Mouse (Mus musculus) right cerebral cortex, adult 18-20 months (tissue): ENCODE measurements around the gene Dact2.
A peak's percentile ranks its signal among the peaks of the same experiment; 100 is the strongest.

ENCODE experiments used
- DNase-seq: peaks from one replicate; pipeline ENCODE4 v3.0.0; 2022; ENCODE audit warnings: mixed read lengths

Gene Dact2

GRCm38 (mm10) chr17:14204061-14204460 lies at the start of gene Dact2:
TSS of gene Dact2 (minus strand) at chr17:14204304.
- DNase-seq, result peak; percentile 82

DNA sequence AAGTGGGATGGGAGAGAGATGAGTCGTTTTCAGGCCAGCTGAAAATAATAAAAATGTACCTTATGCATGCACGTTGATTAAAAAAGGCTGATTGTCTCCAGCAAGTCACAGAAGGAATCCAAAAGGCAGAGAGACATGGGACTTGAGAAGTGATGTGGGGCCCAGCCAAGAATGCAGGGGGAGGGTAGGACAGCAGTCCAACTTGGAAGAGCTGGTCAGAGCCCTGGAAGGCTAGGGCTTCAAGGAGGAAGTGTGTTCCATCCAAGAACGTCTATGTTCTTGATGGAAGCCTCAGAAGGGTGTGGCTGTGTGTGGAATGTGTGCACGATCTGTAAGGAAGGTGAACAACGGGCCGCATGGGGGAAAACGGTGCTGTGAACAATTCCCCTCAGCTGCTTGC lies 48.4 kb upstream of the Dact2 start:
- no peak for DNase-seq

- no peak for DNase-seq
These were observed 46.3 kb upstream of the Dact2 start for GRCm38 (mm10) chr17:14250401-14250800.

- peak; percentile 19 for DNase-seq
These were observed 45.5 kb upstream of the Dact2 start for GRCm38 (mm10) chr17:14249595-14249994.

GRCm38 (mm10) chr17:14247931-14248330 lies 43.8 kb upstream of the Dact2 start:
- DNase-seq, result peak; percentile 90

DNA sequence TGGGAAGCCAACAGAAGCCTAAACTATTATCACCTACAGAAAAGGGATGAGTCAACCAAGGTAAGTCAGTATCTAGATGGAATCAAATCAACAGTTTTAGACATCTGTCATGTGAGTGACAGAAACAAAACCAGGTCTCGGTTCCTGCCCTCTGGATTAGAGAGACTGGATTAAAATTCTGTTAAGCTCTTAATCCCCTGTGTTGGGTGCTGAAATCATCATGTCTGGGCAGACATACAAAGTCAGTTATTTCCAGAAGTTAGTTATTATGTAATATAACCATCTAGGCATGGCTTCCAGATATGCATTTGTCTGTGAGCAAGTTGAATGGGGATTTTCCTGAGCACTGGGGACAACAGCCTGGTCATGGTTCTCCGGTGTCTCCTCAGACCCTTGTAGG lies 42.2 kb upstream of the Dact2 start:
- no peak for DNase-seq

DNA sequence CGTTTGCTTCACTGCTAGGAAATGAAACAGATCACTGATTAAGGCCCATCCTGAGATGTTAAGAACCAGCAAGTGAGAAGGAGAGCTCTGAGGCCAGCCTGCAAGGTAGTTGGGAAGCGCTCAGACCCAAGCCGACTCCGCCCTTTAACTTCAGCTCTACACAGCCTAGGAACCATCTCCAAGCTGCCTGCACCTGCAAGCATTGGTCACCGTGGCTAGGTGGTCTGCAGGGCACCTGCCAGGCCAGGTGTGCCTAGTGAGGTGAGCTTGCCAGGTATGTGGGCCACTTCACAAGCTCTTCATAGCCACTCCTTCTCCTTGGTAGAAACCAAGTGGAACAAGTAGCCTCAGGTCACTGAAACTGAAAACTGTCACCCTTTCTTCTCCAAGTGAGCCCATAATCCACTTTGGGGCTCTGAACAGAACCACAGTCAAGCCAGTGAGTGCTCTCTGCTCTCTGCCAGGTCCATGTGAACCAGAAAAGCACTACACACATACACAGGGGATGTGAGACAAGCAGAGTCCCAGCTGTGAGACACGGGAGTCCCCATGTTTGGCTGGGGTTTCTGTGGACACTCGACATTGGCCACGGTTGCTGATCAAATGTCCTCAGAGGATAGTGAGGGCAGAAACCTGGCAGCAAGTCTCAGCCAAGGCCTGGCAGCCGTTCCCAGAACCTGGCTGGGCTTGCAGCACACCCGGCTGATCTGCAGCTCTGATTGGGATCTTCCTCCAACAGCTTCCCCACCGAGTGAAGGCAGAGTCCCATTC lies 40.3 kb upstream of the Dact2 start:
- DNase-seq, result no peak

GRCm38 (mm10) chr17:14242634-14243033 lies 38.5 kb upstream of the Dact2 start:
- peak; percentile 24 for DNase-seq

GRCm38 (mm10) chr17:14239960-14240359 lies 35.9 kb upstream of the Dact2 start:
- no peak for DNase-seq

DNA sequence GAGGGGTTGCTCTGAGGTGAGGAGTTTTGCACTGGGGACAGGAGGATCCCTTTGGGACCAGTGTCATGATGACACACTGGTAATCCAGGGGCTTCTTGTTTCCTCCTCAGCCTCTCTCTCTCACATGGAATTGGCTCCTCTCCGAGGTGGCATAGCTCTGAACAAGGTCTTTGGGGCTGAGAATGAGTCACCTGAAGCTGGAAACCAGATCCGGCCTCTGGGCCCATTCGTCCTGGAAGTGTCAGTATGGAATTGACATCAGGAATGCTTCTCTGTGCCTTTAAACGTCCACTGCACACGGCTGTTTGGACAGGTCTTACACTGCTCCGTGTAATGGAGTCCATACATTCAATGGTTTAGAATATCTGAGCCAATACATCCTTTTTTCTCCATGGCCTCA lies 33.0 kb upstream of the Dact2 start:
- no peak for DNase-seq

- no peak for DNase-seq
These were observed 30.8 kb upstream of the Dact2 start for GRCm38 (mm10) chr17:14234774-14235389.

- no peak for DNase-seq
These were observed 29.6 kb upstream of the Dact2 start for GRCm38 (mm10) chr17:14233658-14234057.

DNA sequence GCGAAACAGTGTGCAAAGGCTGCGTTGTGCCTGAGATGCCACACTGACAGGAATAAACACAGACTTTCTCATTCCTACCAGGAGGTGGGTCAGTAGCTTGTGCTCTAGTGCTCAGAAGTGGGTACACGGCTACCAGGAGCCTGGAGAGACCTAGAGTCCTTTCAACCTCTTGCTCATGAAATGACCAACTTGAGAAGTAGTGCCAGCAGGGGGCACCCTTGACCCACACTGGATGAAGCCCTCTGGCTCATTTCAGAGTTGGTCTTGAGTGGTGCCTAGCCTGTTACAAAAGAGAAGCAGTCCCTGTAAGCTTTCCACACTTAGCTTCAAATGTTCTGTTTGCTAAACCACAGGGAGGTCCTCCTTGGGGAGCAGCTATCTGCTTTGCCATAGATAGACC lies 28.5 kb upstream of the Dact2 start:
- peak; percentile 73 for DNase-seq

DNA sequence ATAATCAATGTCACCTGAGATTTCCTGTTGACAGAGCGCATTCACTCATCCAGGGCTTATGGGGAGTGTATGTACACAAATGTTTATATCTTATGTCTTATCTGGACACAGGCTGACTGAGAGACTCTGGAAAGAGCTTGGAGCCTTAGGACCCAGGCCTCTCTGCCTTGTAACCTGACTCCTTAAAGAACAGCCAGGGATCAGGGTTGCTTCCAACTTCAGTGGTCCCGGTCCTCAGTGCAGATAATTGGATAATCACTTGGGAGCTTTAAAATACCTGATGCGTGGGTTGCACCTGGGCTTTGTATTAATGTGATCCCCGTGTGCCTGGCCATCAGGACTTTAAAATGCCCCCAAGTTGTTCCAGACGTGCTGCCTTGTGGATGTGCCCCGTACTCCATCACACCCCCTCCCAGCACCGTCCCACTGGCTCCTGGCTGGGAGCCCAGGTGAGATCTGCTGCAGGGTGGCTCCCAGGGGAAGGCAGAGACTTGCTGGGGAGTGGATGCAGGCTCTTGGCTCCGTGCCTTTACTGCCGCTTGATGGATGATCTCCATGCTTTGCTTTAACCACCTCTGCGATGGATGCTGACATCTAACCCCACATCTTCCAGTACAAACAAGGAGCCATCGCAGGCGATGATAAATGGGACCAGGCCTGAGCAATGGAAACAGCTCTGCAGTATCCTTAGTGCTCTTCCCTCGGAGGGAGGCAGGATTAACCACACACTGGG lies 26.8 kb upstream of the Dact2 start:
- DNase-seq, result no peak

DNA sequence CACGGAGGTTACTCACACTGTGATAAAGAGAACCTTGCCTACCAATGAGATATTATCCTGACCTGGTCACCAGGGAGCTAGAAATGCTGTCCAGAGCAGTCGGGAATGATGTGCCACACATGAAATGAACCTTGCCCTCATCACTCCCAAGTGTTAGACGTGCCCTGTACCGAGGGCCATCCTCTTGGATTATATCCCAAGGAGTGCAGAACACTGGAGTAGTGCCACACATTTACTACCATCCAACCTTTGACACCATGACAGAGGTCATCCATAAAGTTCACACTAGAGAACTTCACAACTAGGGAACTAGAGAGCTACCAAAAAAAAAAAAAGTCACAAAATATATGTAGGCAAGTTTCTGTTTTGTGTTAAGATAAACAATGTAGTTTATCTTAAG lies 24.3 kb upstream of the Dact2 start:
- DNase-seq, result no peak

DNA sequence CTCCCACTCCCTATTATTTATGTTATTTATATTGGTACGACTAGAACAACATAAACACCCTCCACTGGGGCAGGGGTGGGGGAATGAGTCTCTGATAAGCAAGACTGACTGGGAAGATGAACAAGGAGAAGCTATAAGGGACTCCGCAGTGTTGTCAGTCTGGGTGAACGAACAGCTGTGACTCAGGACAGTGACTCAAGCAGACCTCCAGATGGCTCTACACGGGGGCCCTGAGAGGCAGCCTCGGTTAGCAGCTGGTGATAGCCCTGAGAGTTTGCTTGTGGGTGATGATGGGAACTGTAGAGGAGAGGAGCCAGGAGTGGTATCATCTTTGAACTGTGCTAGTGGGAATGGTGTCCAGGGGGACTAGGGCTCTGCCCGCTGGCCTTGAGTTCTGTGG lies 23.5 kb upstream of the Dact2 start:
- DNase-seq, result no peak

DNA sequence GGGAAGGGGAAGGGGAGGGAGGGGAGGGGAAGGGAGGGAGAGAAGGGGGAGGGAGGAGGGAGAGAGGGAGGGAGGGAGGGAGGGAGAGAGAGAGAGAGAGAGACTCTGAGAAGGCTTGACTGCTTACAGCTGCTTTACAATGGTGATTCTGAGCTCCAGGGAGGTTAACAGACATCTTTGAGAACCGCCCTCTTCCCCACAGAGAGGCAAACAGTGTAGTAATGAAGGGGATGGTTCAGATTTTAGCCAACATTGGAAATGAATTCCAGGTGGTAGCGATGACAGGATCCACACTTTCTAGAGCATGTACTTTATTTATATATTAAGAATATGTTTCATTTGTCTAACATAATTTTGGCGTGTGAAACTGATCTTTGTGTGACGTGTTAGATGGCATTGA lies 22.7 kb upstream of the Dact2 start:
- no peak for DNase-seq

- no peak for DNase-seq
These were observed 22.0 kb upstream of the Dact2 start for GRCm38 (mm10) chr17:14225982-14226652.

DNA sequence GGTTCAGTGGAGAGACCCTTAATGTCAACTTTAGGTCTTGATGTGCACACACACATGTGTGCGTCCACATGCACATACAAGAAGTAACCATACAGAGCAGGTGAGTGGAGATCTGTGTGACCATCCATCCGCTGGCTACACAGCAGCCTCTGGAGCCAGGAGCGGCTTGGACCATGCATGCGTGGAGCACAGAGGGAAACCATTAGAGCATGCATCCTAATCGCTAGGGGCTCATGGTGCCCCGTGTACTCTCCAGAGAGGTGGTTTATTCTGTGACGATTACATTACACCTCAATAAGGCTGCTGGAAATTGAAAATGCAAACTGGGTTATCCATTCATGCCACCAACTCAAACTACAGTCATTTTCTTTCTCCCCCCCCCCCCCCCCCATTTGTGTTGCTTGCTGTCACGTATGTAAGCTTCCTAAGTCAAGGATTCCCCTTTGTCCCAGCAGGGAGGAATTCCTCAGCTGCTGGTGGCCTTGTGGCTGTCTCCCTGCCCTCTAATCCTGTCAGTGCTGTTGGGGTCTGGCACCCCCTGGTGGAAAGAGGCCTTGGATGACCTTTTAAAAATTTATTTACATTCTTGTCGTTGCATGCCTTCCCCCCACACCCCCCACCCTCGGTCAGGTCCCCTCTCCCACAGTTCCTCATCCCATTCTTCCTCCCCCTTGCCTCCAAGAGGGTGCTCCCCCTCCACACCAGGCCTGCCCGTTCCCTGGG lies 17.9 kb upstream of the Dact2 start:
- DNase-seq, result no peak

- peak; percentile 56 for DNase-seq
These were observed 16.6 kb upstream of the Dact2 start for GRCm38 (mm10) chr17:14220606-14221202.

GRCm38 (mm10) chr17:14213976-14214529 lies 9.9 kb upstream of the Dact2 start:
- DNase-seq, result no peak

DNA sequence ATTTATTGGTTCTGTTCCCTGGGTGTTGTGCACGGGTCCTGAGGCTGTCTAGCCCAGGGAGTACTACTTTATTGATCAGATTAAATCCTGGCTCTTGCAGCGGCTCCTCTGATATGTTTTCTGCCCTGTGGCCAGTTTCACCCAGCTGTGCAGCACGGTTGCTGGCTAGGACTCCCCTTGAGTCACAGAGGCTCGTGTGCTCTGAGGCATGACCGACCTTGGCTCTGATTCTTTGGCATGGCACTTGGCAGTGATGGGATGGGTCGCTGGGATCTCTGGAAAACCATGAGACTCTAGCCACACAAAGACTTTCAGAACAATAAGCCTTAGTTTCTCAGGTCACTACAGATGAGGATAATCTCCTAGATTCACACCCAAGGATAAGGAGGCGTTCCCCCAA lies 8.7 kb upstream of the Dact2 start:
- no peak for DNase-seq
